Mouse (Mus musculus): ENCODE results near the gene Olfr702. TPM values are rescaled to one million over a fixed set of nuclear protein-coding genes. Genes with fewer than 3 reads are reported as not detected.
A peak's percentile ranks its signal among the peaks of the same experiment; 100 is the strongest.

The Olfr702 gene
- not detected for total RNA-seq (2022)

- DNase-seq, result no peak
Measured at GRCm38 (mm10) chr7:106833793-106834192, at the start of gene Olfr702. TSS of gene Olfr702 (minus strand) at chr7:106833893.

DNA sequence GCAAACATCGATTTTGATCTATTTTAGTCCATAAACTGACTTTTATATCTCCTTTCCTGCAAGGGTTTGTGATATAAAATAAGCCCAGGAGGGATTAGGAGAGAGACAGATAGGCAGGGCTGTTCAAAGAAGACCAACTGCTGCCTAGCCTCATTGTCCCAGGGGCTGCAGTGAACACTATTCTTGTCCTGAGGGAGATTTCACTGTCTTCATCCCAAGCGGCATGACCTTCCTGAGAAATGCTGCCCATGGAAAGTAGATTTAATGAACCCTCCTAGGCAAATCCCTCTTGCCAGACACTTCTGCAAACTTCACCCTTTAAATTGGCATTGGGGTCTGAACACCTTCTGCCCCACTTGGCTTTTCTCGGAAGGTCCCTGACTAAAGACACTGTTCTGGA lies 43.1 kb upstream of the Olfr702 start, which contains the start of gene Olfr705:
TSS of gene Olfr705 (minus strand) at position 101 of the 400 bp plus-strand sequence.
- DNase-seq, result no peak

- no peak for DNase-seq
Measured at GRCm38 (mm10) chr7:106862885-106863284, 29.2 kb upstream of the Olfr702 start, which contains the start of gene Olfr704. TSS of gene Olfr704 (plus strand) at chr7:106863185.

GRCm38 (mm10) chr7:106843060-106843459 lies 9.4 kb upstream of the Olfr702 start, which contains the start of gene Olfr703:
TSS of gene Olfr703 (plus strand) at chr7:106843360.
- DNase-seq, result no peak

DNA sequence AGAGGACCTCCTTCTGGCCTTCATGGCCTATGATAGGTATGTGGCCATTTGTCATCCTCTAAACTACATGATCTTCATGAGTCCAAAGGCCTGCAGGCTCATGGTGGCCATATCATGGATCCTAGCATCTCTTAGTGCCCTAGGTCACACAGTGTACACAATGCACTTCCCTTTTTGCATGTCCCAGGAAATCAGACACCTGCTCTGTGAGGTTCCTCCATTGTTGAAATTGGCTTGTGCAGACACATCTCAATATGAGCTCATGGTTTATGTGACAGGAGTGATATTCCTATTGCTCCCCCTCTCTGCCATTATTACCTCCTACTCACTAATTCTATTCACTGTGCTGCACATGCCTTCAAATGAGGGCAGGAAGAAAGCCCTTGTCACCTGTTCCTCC lies 15.3 kb downstream of the Olfr702 start:
- DNase-seq, result no peak

- no peak for DNase-seq
Measured at GRCm38 (mm10) chr7:106815775-106816174, 17.9 kb downstream of the Olfr702 start.

- peak; percentile 1 for DNase-seq
Measured at GRCm38 (mm10) chr7:106813829-106814228, 19.9 kb downstream of the Olfr702 start, which contains the start of gene Olfr701. TSS of gene Olfr701 (plus strand) at chr7:106814129.

DNA sequence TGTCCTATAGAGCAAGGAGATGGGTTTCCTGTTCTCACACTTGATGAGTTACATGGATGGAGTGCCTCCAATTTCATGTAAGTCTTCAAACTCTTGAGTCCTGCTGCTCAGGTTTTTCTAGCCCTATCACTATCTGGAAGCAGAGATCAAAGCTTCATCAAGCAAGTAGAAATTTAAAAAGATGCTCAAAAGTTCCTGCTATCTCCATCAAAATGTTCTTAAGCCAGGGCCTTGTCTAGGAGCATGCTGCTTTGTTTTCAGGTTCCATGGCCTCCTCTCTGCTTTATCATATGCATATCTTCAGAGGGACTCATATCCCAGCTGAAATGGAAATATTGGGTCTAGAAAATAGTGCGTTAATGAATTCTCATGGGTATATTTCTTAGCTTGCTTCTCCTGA lies 25.0 kb downstream of the Olfr702 start, which contains the start of gene Olfr700:
TSS of gene Olfr700 (minus strand) at position 101 of the 400 bp plus-strand sequence.
- DNase-seq, result no peak

GRCm38 (mm10) chr7:106793098-106793497 lies 40.6 kb downstream of the Olfr702 start, which contains the start of gene Olfr699:
TSS of gene Olfr699 (minus strand) at chr7:106793198.
- no peak for DNase-seq

DNA sequence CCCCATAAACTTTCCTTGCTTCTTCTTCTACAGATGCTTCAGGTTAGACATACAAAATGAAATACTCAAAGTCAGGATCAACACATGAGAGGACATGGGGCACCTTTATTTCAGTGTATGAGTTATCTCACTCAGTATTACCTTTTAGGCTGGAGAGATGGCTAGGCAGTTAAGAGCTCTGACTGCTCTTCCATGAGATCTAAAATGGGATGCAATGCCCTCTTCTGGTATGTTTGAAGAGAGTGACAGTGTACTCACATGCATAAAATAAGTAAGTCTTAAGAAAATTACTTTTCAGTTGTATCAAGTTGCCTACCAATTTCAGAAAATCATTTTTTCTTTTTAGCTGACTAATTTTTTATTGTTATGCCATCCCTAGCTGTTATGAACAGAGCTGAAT lies 45.4 kb downstream of the Olfr702 start:
- DNase-seq, result no peak

Other genes with a start within 250 kb of the Olfr702 start
- not detected for gene Olfr693, start 153.3 kb downstream of the Olfr702 start, total RNA-seq (2022)
- not detected for gene Olfr694, start 142.1 kb downstream of the Olfr702 start, total RNA-seq (2022)
- not detected for gene Olfr695, start 117.5 kb downstream of the Olfr702 start, total RNA-seq (2022)
- gene Olfr697, start 91.5 kb downstream of the Olfr702 start, total RNA-seq (2022), result not detected
- not detected for gene Olfr698, start 78.5 kb downstream of the Olfr702 start, total RNA-seq (2022)
- gene Olfr699, start 40.7 kb downstream of the Olfr702 start, total RNA-seq (2022), result not detected
- not detected for gene Olfr700, start 25.1 kb downstream of the Olfr702 start, total RNA-seq (2022)
- not detected for gene Olfr701, start 19.8 kb downstream of the Olfr702 start, total RNA-seq (2022)
- gene Olfr703, start 9.5 kb upstream of the Olfr702 start, total RNA-seq (2022), result not detected
- gene Olfr704, start 29.3 kb upstream of the Olfr702 start, total RNA-seq (2022), result not detected
- gene Olfr705, start 43.0 kb upstream of the Olfr702 start, total RNA-seq (2022), result not detected
- not detected for gene Olfr706, start 54.3 kb upstream of the Olfr702 start, total RNA-seq (2022)
- not detected for gene Olfr707, start 67.3 kb upstream of the Olfr702 start, total RNA-seq (2022)
- gene Olfr1532-ps1, start 74.1 kb upstream of the Olfr702 start, total RNA-seq (2022), result not detected
- gene Olfr709-ps1, start 98.3 kb upstream of the Olfr702 start, total RNA-seq (2022), result not detected
- gene Olfr710, start 114.4 kb upstream of the Olfr702 start, total RNA-seq (2022), result not detected
- not detected for gene Olfr6, start 130.0 kb upstream of the Olfr702 start, total RNA-seq (2022)
- gene Olfr711, start 141.6 kb upstream of the Olfr702 start, total RNA-seq (2022), result not detected
- gene Olfr2, start 172.2 kb upstream of the Olfr702 start, total RNA-seq (2022), result not detected
- not detected for gene Olfr713, start 197.3 kb upstream of the Olfr702 start, total RNA-seq (2022)
- not detected for gene Olfr714, start 237.1 kb upstream of the Olfr702 start, total RNA-seq (2022)